Mouse (Mus musculus): Measurements from ENCODE around the gene Zfp697. TPM values are rescaled to one million over a fixed set of nuclear protein-coding genes. Genes with fewer than 3 reads are reported as not detected.
"Not testable (repeated sequence)": the region's sequence is repeated elsewhere in the genome, so short reads cannot be mapped to it uniquely, and the experiment has no call there.

Zfp697 gene
- polyA plus RNA-seq, 2 experiments from 2014 or later: not detected

- no peak for ATAC-seq
These were observed 8.1 kb upstream of the Zfp697 start for GRCm38 (mm10) chr3:98374062-98374719.

- ATAC-seq: no peak
These were observed 7.3 kb upstream of the Zfp697 start for GRCm38 (mm10) chr3:98374980-98375379.

GRCm38 (mm10) chr3:98378267-98378666 lies 4.0 kb upstream of the Zfp697 start:
- no peak for ATAC-seq

GRCm38 (mm10) chr3:98379236-98379635 lies 3.0 kb upstream of the Zfp697 start:
- ATAC-seq: no peak

GRCm38 (mm10) chr3:98381677-98382245 lies 500 bp upstream of the Zfp697 start:
- no peak for ATAC-seq

- ATAC-seq: no peak
These were observed 946 bp downstream of the Zfp697 start for GRCm38 (mm10) chr3:98383024-98383790.

- ATAC-seq: no peak
These were observed 4.8 kb downstream of the Zfp697 start for GRCm38 (mm10) chr3:98387086-98387485.

GRCm38 (mm10) chr3:98387756-98388155 lies 5.5 kb downstream of the Zfp697 start:
- no peak for ATAC-seq

- ATAC-seq: no peak
These were observed 7.0 kb downstream of the Zfp697 start for GRCm38 (mm10) chr3:98389305-98389704.

- ATAC-seq: not testable (repeated sequence)
These were observed 22.1 kb downstream of the Zfp697 start for GRCm38 (mm10) chr3:98404268-98404895.

GRCm38 (mm10) chr3:98405877-98406276 lies 23.6 kb downstream of the Zfp697 start:
- not testable (repeated sequence) for ATAC-seq

- peak; percentile 98 for ATAC-seq
These were observed 24.4 kb downstream of the Zfp697 start for GRCm38 (mm10) chr3:98406569-98407144.

- not testable (repeated sequence) for ATAC-seq
These were observed 25.1 kb downstream of the Zfp697 start for GRCm38 (mm10) chr3:98407261-98407780.

GRCm38 (mm10) chr3:98410619-98411580 lies 28.6 kb downstream of the Zfp697 start:
- not testable (repeated sequence) for ATAC-seq

GRCm38 (mm10) chr3:98413733-98414132 lies 31.5 kb downstream of the Zfp697 start:
- ATAC-seq: no peak

- ATAC-seq: no peak
These were observed 32.0 kb downstream of the Zfp697 start for GRCm38 (mm10) chr3:98414296-98414695.

- no peak for ATAC-seq
These were observed 34.4 kb downstream of the Zfp697 start for GRCm38 (mm10) chr3:98416426-98417250.

GRCm38 (mm10) chr3:98417328-98417727 lies 35.1 kb downstream of the Zfp697 start:
- peak; percentile 79 for ATAC-seq

GRCm38 (mm10) chr3:98418991-98419785 lies 36.9 kb downstream of the Zfp697 start:
- ATAC-seq: no peak

- ATAC-seq: no peak
These were observed 37.5 kb downstream of the Zfp697 start for GRCm38 (mm10) chr3:98419786-98420070.

Measured in CD4-positive, CD25-positive, alpha-beta regulatory T cell, adult 4 months (primary cell).